Mouse (Mus musculus): ENCODE data around the gene Coro1a. TPM values are rescaled to one million over a fixed set of nuclear protein-coding genes. Genes with fewer than 3 reads are reported as not detected.

Coro1a gene
- polyA plus RNA-seq, 1 experiment from 2014 or later, result 19.6 TPM

- 76% methylated on average over 9 of the region's 9 CpGs for WGBS
- H3K4me2 ChIP-seq (replicated peaks; ENCODE audit: low read depth, low read length), result no peak overlapping the region
- no peaks in the 10 kb centered on the region for H3K9me3 ChIP-seq (ENCODE audit: control insufficient read depth, low read length)
- peak overlapping the region; percentile 51; the same call in 1 of the 2 replicates for H3K27ac ChIP-seq (ENCODE audit: low read depth, low read length)
- no peaks in the 10 kb centered on the region for H3K4me1 ChIP-seq (ENCODE audit: control insufficient read depth, insufficient read depth, low read length)
- no peaks in the 10 kb centered on the region for H3K27me3 ChIP-seq (ENCODE audit: control insufficient read depth, insufficient read depth, low read length)
- ATAC-seq (ENCODE audit: low FRiP score, low TSS enrichment), result no peak
- H3K4me3 ChIP-seq (ENCODE audit: low read length), result no peak overlapping the region
- H3K9ac ChIP-seq (ENCODE audit: low read depth, low read length), result no peak overlapping the region
- peaks cover 28% of the 10 kb centered on the region; the same call in 1 of the 2 replicates for H3K36me3 ChIP-seq (ENCODE audit: control insufficient read depth, insufficient read depth, low read length)
Observed at GRCm38 (mm10) chr7:126667495-126668090, 40.0 kb downstream of the Coro1a start.

GRCm38 (mm10) chr7:126665269-126665668 lies 42.3 kb downstream of the Coro1a start:
- ATAC-seq (ENCODE audit: low FRiP score, low TSS enrichment), result no peak
- Histone ChIP-seq H3K27ac (ENCODE audit: low read depth, low read length) (no peak overlapping the region), H3K27me3 (ENCODE audit: control insufficient read depth, insufficient read depth, low read length) (no peaks in the 10 kb centered on the region), H3K4me2 (replicated peaks; ENCODE audit: low read depth, low read length) (no peak overlapping the region), H3K4me1 (ENCODE audit: control insufficient read depth, insufficient read depth, low read length) (no peaks in the 10 kb centered on the region), H3K4me3 (ENCODE audit: low read length) (no peak overlapping the region), H3K36me3 (ENCODE audit: control insufficient read depth, insufficient read depth, low read length) (peaks cover 21% of the 10 kb centered on the region; the same call in 1 of the 2 replicates), H3K9ac (ENCODE audit: low read depth, low read length) (no peak overlapping the region), H3K9me3 (ENCODE audit: control insufficient read depth, low read length) (no peaks in the 10 kb centered on the region)
- whole genome bisulfite sequencing, result 90% methylated on average over 3 of the region's 3 CpGs

- Histone ChIP-seq H3K9me3 (ENCODE audit: control insufficient read depth, low read length) (no peaks in the 10 kb centered on the region), H3K4me2 (replicated peaks; ENCODE audit: low read depth, low read length) (no peak overlapping the region), H3K27me3 (ENCODE audit: control insufficient read depth, insufficient read depth, low read length) (no peaks in the 10 kb centered on the region), H3K4me3 (ENCODE audit: low read length) (no peak overlapping the region), H3K27ac (ENCODE audit: low read depth, low read length) (no peak overlapping the region), H3K36me3 (ENCODE audit: control insufficient read depth, insufficient read depth, low read length) (peaks cover 17% of the 10 kb centered on the region; the same call in 1 of the 2 replicates), H3K4me1 (ENCODE audit: control insufficient read depth, insufficient read depth, low read length) (no peaks in the 10 kb centered on the region), H3K9ac (ENCODE audit: low read depth, low read length) (no peak overlapping the region)
- ATAC-seq (ENCODE audit: low FRiP score, low TSS enrichment), result peak; percentile 24; the same call in 1 of the 2 replicates
- 69% methylated on average over 8 of the region's 8 CpGs for WGBS
Observed at GRCm38 (mm10) chr7:126663646-126664045, 43.9 kb downstream of the Coro1a start.

- no peak overlapping the region for H3K4me2 ChIP-seq (replicated peaks; ENCODE audit: low read depth, low read length)
- H3K36me3 ChIP-seq (ENCODE audit: control insufficient read depth, insufficient read depth, low read length), result peaks cover 10% of the 10 kb centered on the region; the same call in 1 of the 2 replicates
- no peak for ATAC-seq (ENCODE audit: low FRiP score, low TSS enrichment)
- no peak overlapping the region for H3K4me3 ChIP-seq (ENCODE audit: low read length)
- H3K27me3 ChIP-seq (ENCODE audit: control insufficient read depth, insufficient read depth, low read length), result no peaks in the 10 kb centered on the region
- no peak overlapping the region for H3K27ac ChIP-seq (ENCODE audit: low read depth, low read length)
- H3K9me3 ChIP-seq (ENCODE audit: control insufficient read depth, low read length), result no peaks in the 10 kb centered on the region
- H3K9ac ChIP-seq (ENCODE audit: low read depth, low read length), result no peak overlapping the region
- 89% methylated on average over 3 of the region's 3 CpGs for WGBS
- H3K4me1 ChIP-seq (ENCODE audit: control insufficient read depth, insufficient read depth, low read length), result no peaks in the 10 kb centered on the region
Observed at GRCm38 (mm10) chr7:126659771-126660170, 47.8 kb downstream of the Coro1a start.

GRCm38 (mm10) chr7:126657522-126657921 lies 50.1 kb downstream of the Coro1a start:
- WGBS, result 79% methylated on average over 1 of the region's 1 CpGs
- Histone ChIP-seq H3K9me3 (ENCODE audit: control insufficient read depth, low read length) (no peaks in the 10 kb centered on the region), H3K4me1 (ENCODE audit: control insufficient read depth, insufficient read depth, low read length) (no peaks in the 10 kb centered on the region), H3K36me3 (ENCODE audit: control insufficient read depth, insufficient read depth, low read length) (no peaks in the 10 kb centered on the region; the same call in 1 of the 2 replicates), H3K9ac (ENCODE audit: low read depth, low read length) (no peak overlapping the region), H3K4me2 (replicated peaks; ENCODE audit: low read depth, low read length) (no peak overlapping the region), H3K27me3 (ENCODE audit: control insufficient read depth, insufficient read depth, low read length) (no peaks in the 10 kb centered on the region), H3K27ac (ENCODE audit: low read depth, low read length) (no peak overlapping the region), H3K4me3 (ENCODE audit: low read length) (no peak overlapping the region)
- ATAC-seq (ENCODE audit: low FRiP score, low TSS enrichment), result no peak

GRCm38 (mm10) chr7:126655695-126656094 lies 51.9 kb downstream of the Coro1a start:
- no peak for ATAC-seq (ENCODE audit: low FRiP score, low TSS enrichment)
- H3K27ac ChIP-seq (ENCODE audit: low read depth, low read length), result no peak overlapping the region
- WGBS, result 81% methylated on average over 3 of the region's 3 CpGs

GRCm38 (mm10) chr7:126653991-126654390 lies 53.6 kb downstream of the Coro1a start:
- Histone ChIP-seq H3K4me3 (ENCODE audit: low read length) (no peak overlapping the region), H3K36me3 (ENCODE audit: control insufficient read depth, insufficient read depth, low read length) (no peaks in the 10 kb centered on the region), H3K9me3 (ENCODE audit: control insufficient read depth, low read length) (no peaks in the 10 kb centered on the region), H3K9ac (ENCODE audit: low read depth, low read length) (no peak overlapping the region), H3K4me2 (replicated peaks; ENCODE audit: low read depth, low read length) (no peak overlapping the region), H3K27ac (ENCODE audit: low read depth, low read length) (no peak overlapping the region), H3K27me3 (ENCODE audit: control insufficient read depth, insufficient read depth, low read length) (no peaks in the 10 kb centered on the region), H3K4me1 (ENCODE audit: control insufficient read depth, insufficient read depth, low read length) (peaks cover under 1% of the 10 kb centered on the region; the same call in 1 of the 2 replicates)
- WGBS, result 83% methylated on average over 2 of the region's 2 CpGs
- no peak for ATAC-seq (ENCODE audit: low FRiP score, low TSS enrichment)

More at GRCm38 (mm10) chr7:126655695-126656094, 51.9 kb downstream of the Coro1a start:
- no peaks in the 10 kb centered on the region for H3K36me3 ChIP-seq (ENCODE audit: control insufficient read depth, insufficient read depth, low read length)
- no peak overlapping the region for H3K9ac ChIP-seq (ENCODE audit: low read depth, low read length)
- no peaks in the 10 kb centered on the region for H3K27me3 ChIP-seq (ENCODE audit: control insufficient read depth, insufficient read depth, low read length)
- no peak overlapping the region for H3K4me3 ChIP-seq (ENCODE audit: low read length)
- no peaks in the 10 kb centered on the region for H3K9me3 ChIP-seq (ENCODE audit: control insufficient read depth, low read length)
- no peaks in the 10 kb centered on the region for H3K4me1 ChIP-seq (ENCODE audit: control insufficient read depth, insufficient read depth, low read length)
- H3K4me2 ChIP-seq (replicated peaks; ENCODE audit: low read depth, low read length), result no peak overlapping the region

- H3K4me2 ChIP-seq (replicated peaks; ENCODE audit: low read depth, low read length), result no peak overlapping the region
- H3K9ac ChIP-seq (ENCODE audit: low read depth, low read length), result no peak overlapping the region
- ATAC-seq (ENCODE audit: low FRiP score, low TSS enrichment), result no peak
- 64% methylated on average over 2 of the region's 2 CpGs for WGBS
- H3K4me1 ChIP-seq (ENCODE audit: control insufficient read depth, insufficient read depth, low read length), result peaks cover 5% of the 10 kb centered on the region; the same call in 1 of the 2 replicates
- no peak overlapping the region for H3K4me3 ChIP-seq (ENCODE audit: low read length)
- H3K27me3 ChIP-seq (ENCODE audit: control insufficient read depth, insufficient read depth, low read length), result no peaks in the 10 kb centered on the region
- no peaks in the 10 kb centered on the region for H3K9me3 ChIP-seq (ENCODE audit: control insufficient read depth, low read length)
- H3K36me3 ChIP-seq (ENCODE audit: control insufficient read depth, insufficient read depth, low read length), result no peaks in the 10 kb centered on the region
- H3K27ac ChIP-seq (ENCODE audit: low read depth, low read length), result no peak overlapping the region
Observed at GRCm38 (mm10) chr7:126650852-126651251, 56.7 kb downstream of the Coro1a start.
